ENCODE assay signal across 28 mouse cellular contexts in the genomic region with DNA sequence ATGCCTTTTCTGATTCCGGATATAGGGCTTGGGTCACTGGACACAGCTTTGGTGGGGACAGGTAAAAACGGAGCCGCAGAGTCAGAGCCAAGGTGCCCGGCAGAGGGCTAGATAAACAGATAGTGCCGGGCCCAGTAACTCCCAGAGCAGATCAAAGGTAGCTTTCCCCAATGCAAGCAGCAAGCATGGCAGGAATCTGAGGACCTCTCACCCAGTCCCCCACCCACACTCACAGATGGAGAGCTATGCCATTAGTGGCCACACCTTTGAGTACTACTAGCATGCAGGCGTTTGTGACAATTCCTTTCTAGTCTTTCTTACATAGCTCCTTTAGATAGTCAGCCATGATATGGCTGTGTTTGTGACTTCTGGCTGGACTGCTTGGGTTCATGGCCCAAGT. TPM values are rescaled to one million over a fixed set of nuclear protein-coding genes. Genes with fewer than 3 reads are reported as not detected.
DNase-seq lines count a peak whose midpoint lies in the region; ATAC-seq and TF ChIP-seq lines count a peak whose summit lies in the region.
"Had no signal": no experiment of that assay in that cellular context is flagged by ENCODE, and none has a peak within 500 bp of the region (broad histone marks: within the 10 kb centered on the region; RNA-seq: fewer than 3 reads in every experiment).

No protein-coding gene starts in this region.

- WGBS in lung, postnatal 0 days, result 38% methylated on average over 6 of the region's 6 CpGs
- 49% methylated on average over 6 of the region's 6 CpGs for WGBS in stomach, embryonic 16.5 days

- H3K4me3 ChIP-seq in lung, postnatal 0 days (ENCODE audit: low read depth, low read length), result no peak overlapping the region
- H3K4me3 ChIP-seq in stomach, embryonic 16.5 days (replicated peaks; ENCODE audit: low read length), result no peak overlapping the region
- H3K4me3 ChIP-seq in gastrocnemius, adult 2 months, result no peak overlapping the region
- H3K4me3 ChIP-seq: heart, embryonic 12.5 days; hindbrain, embryonic 10.5 days; layer of hippocampus, adult 2 months; limb, embryonic 13.5 days; liver, embryonic 13.5 days; lung, embryonic 15.5 days had no signal

- intact Hi-C loops in gastrocnemius, adult 2 months (cut with DNase I), result no loop called here

- no peak overlapping the region for H3K9ac ChIP-seq in lung, postnatal 0 days (replicated peaks; ENCODE audit: low read depth)
- no peak overlapping the region for H3K9ac ChIP-seq in stomach, embryonic 16.5 days (ENCODE audit: low read length)
- H3K9ac ChIP-seq: heart, embryonic 12.5 days; limb, embryonic 13.5 days; liver, embryonic 13.5 days; lung, embryonic 15.5 days had no signal

- peak; percentile 45 to 76 for DNase-seq in urinary bladder, adult 18-20 months (ENCODE audit: low spot score in 2 of 2)
- DNase-seq in urinary bladder, postnatal 10 days (ENCODE audit: low spot score), result no peak
- peak; percentile 72 for DNase-seq in lung, postnatal 0 days (ENCODE audit: low spot score)
- no peak for DNase-seq in gastrocnemius, adult 2 months
- no peak for DNase-seq in cerebellum, adult 11 months
- no peak for DNase-seq in ovary, postnatal 36 days (ENCODE audit: low spot score)
- DNase-seq: adrenal gland, adult 8-10 months; cerebellum, adult 18-20 months; cerebellum, postnatal 25 days; embryo, embryonic 11 days; gastrocnemius, postnatal 25 days; heart, adult 18-20 months; heart, postnatal 10 days; layer of hippocampus, postnatal 36 days; liver, embryonic 13.5 days; midbrain, embryonic 14.5 days; right cerebral cortex, postnatal 25 days; thymus, adult 2 months had no signal

- TF ChIP-seq CTCF in lung, postnatal 0 days (IDR thresholded peaks at IDR 0.05), result no peak
- no peak for TF ChIP-seq CTCF in gastrocnemius, adult 2 months (IDR thresholded peaks at IDR 0.05)

- no peaks in the 10 kb centered on the region for H3K27me3 ChIP-seq in lung, postnatal 0 days (replicated peaks; ENCODE audit: insufficient read depth, low read length)
- H3K27me3 ChIP-seq in stomach, embryonic 16.5 days (ENCODE audit: control insufficient read depth, insufficient read depth, low read length), result no peaks in the 10 kb centered on the region
- H3K27me3 ChIP-seq: heart, embryonic 12.5 days; limb, embryonic 13.5 days; liver, embryonic 13.5 days; lung, embryonic 15.5 days had no signal

- H3K4me1 ChIP-seq in lung, postnatal 0 days (ENCODE audit: insufficient read depth, low read depth, low read length), result no peaks in the 10 kb centered on the region; the same call in 1 of the 2 replicates
- H3K4me1 ChIP-seq in stomach, embryonic 16.5 days (ENCODE audit: control insufficient read depth, insufficient read depth, low read length), result no peaks in the 10 kb centered on the region
- H3K4me1 ChIP-seq: hindbrain, embryonic 10.5 days; liver, embryonic 13.5 days had no signal

- ATAC-seq in lung, postnatal 0 days, result peak; percentile 91
- ATAC-seq in stomach, embryonic 16.5 days (ENCODE audit: insufficient read depth, low FRiP score), result peak; percentile 73; the same call in 1 of the 2 replicates
- ATAC-seq: activated CD4-positive, CD25-positive, alpha-beta regulatory T cell, adult 4 months; forebrain, embryonic 16.5 days; hindbrain, embryonic 16.5 days; intestine, postnatal 0 days had no signal

- H3K4me2 ChIP-seq in lung, postnatal 0 days (replicated peaks; ENCODE audit: low read depth, low read length), result no peak overlapping the region
- no peak overlapping the region for H3K4me2 ChIP-seq in stomach, embryonic 16.5 days (ENCODE audit: low read depth, low read length)
- H3K4me2 ChIP-seq: heart, embryonic 12.5 days; limb, embryonic 13.5 days; liver, embryonic 13.5 days; lung, embryonic 15.5 days had no signal

- H3K9me3 ChIP-seq in lung, postnatal 0 days (ENCODE audit: low read length), result no peaks in the 10 kb centered on the region
- H3K9me3 ChIP-seq in stomach, embryonic 16.5 days (replicated peaks; ENCODE audit: control insufficient read depth, low read length), result no peaks in the 10 kb centered on the region
- H3K9me3 ChIP-seq: heart, embryonic 12.5 days; hindbrain, embryonic 10.5 days; limb, embryonic 13.5 days; liver, embryonic 13.5 days; lung, embryonic 15.5 days had no signal

- no peaks in the 10 kb centered on the region for H3K36me3 ChIP-seq in lung, postnatal 0 days (ENCODE audit: insufficient read depth, low read length)
- no peaks in the 10 kb centered on the region for H3K36me3 ChIP-seq in stomach, embryonic 16.5 days (ENCODE audit: control insufficient read depth, insufficient read depth, low read length)
- H3K36me3 ChIP-seq: heart, embryonic 12.5 days; hindbrain, embryonic 10.5 days; limb, embryonic 13.5 days; liver, embryonic 13.5 days; lung, embryonic 15.5 days had no signal

- peak; percentile 75 for TF ChIP-seq EP300 in lung, postnatal 0 days (IDR thresholded peaks at IDR 0.05)

- H3K27ac ChIP-seq in lung, postnatal 0 days (ENCODE audit: low read length), result peak overlapping the region; percentile 17; the same call in 1 of the 2 replicates
- no peak overlapping the region for H3K27ac ChIP-seq in stomach, embryonic 16.5 days (ENCODE audit: low read length)
- no peak overlapping the region for H3K27ac ChIP-seq in gastrocnemius, adult 2 months
- H3K27ac ChIP-seq: hindbrain, embryonic 10.5 days; layer of hippocampus, adult 2 months; limb, embryonic 13.5 days; liver, embryonic 13.5 days; lung, embryonic 15.5 days had no signal

RNA-seq across cellular contexts. Expression of a gene that starts 44.8 kb away (rescaled TPM):
- 8.8 and 10.8 TPM in 2 replicates for polyA plus RNA-seq in lung, postnatal 0 days (2015; fragmentation: Nextera tagmentation; extraction: Ambion mirVana)
- 9.0 and 11.7 TPM in 2 replicates for polyA plus RNA-seq in stomach, embryonic 16.5 days (2015; fragmentation: Nextera tagmentation; extraction: Ambion mirVana)
- 10 to 100 TPM; 15.1 to 21.8 TPM for total RNA-seq in gastrocnemius, adult 2 months (2021)

Comparison
In these comparisons a context has a peak if more than half of its experiments do, and no peak if none do; other contexts are left out.
1. DNase-seq: peak in urinary bladder, adult 18-20 months (2 of 2) and lung, postnatal 0 days (single experiment); none in urinary bladder, postnatal 10 days (single experiment), gastrocnemius, adult 2 months (single experiment), cerebellum, adult 11 months (single experiment) and ovary, postnatal 36 days (single experiment).